Mouse (Mus musculus): ENCODE results near the gene Ugt1a7c.
"Not testable (repeated sequence)": the region's sequence is repeated elsewhere in the genome, so short reads cannot be mapped to it uniquely, and the experiment has no call there.

Ugt1a7c gene

GRCm38 (mm10) chr1:88218591-88218990, 123.7 kb downstream of the Ugt1a7c start:
- in situ Hi-C loops (cut with MboI; ENCODE audit: unreplicated experiment in 2 of 2) = no loop called here

DNA sequence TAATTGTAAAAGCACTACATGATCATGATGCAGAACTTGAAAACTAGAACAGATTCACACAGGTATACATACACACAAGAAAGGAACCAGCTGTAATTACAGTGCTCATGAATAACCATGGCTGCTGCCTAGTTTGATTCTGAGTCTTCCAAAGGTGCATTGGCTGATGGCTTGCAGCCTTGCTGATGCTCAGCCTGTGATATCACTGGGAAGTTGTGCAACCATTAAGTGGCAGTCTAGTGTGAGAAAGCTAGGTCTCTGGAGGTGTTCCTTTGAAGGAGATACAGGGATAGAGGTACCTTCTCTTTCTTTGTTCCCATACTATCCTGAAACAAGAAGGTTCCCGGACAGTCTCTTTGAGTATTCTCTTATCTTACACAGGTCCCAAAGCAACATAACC, 124.2 kb downstream of the Ugt1a7c start:
- in situ Hi-C loops (cut with MboI; ENCODE audit: unreplicated experiment in 2 of 2) = no loop called here

DNA sequence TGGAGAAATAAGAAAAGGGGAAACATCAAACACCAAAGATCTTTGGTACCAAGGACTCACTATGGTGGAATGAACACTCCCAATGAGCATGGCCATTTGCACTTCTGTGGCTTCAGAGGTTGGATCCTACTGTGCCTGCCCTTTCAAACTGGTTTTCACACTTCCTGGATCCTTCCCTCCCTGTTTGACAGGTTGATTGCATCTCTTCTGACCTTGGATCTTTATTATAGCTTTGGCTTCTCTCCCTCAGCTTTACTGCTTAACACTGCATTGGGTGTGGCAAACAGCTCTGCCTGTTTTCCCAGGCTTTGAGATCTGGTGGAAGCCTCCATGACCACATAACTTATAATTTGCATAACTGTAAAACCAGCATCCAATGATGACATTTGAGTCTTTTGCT, 125.5 kb downstream of the Ugt1a7c start:
- in situ Hi-C loops (cut with MboI; ENCODE audit: unreplicated experiment in 2 of 2) = no loop called here

GRCm38 (mm10) chr1:88222216-88222615, 127.4 kb downstream of the Ugt1a7c start:
- in situ Hi-C loops (cut with MboI; ENCODE audit: unreplicated experiment in 2 of 2) = no loop called here

DNA sequence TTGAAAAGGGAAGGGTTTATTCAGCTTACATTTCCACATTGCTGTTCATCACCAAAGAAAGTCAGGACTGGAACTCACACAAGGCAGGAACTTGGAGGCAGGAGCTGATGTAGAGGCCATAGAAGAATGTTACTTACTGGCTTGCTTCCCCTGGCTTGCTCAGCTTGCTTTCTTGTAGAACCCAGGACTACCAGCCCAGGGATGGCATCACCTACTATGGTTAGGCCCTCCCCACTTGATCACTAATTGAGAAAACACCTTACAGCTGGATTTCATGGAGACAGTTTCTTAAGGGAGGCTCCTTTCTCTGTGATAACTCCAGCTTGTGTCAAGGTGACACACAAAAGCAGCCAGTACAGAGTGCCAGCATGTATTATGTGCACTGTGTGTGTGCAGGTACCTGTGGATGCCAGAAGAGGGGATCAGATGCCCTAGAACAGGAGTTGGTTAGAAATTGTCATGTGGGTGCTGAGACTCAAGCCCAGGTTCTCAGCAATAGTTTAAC, 128.2 kb downstream of the Ugt1a7c start:
- in situ Hi-C loops (cut with MboI; ENCODE audit: unreplicated experiment in 2 of 2) = not testable (repeated sequence)

DNA sequence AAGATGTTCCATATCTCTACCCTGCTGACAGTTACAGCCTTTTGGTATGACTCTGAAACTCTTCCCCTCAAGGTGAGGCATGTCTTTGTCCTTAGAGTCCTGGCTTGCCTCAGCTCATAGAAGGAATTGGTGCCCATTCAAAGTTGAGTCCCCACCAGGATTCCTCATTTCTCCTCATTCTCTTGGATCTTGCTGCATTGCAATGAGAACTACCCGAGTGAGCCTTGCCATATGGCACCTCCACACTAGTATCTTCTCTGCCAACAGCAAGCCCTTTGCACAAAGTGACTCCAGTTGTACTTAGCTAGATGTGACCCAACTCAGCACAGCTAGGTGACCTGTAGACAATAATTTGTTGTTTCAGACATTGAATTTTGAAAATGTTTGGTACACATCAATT, 128.7 kb downstream of the Ugt1a7c start:
- in situ Hi-C loops (cut with MboI; ENCODE audit: unreplicated experiment in 2 of 2) = no loop called here

DNA sequence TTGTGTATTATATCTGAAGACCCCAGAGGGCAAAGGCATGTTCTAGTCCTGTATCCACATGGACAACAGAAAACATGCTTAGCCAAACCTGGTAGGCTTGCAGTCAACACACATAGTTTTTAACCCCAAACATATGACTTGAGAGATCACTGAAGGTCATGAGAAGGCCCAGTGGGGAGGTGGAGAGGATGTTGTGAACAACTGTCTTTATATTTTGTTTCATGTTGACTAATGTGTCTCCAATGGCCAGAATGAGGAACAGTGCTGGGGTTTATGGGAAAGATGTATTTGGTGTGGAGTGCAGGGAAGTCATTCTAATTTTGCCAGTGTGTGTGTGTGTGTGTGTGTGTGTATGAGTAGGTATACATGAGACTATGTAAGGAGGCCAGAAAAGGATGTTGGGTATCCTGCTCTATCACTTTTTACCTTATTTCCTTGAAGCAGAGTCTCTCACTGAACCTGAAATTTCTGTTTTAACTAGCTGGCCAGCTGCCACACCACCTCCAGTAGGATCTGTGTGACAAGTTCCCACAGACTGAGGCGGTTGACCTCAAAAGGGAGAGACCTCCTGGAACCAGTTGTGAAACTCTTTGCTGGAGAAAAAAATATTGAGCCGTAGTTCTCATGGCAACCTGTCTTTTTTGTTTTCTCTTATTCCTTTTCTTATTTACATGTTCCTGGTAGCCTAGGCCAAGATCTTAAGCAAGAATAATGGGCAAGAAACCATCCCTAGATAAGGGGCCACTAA, 129.3 kb downstream of the Ugt1a7c start:
- in situ Hi-C loops (cut with MboI; ENCODE audit: unreplicated experiment in 2 of 2) = no loop called here

- in situ Hi-C loops (cut with MboI; ENCODE audit: unreplicated experiment in 2 of 2) = not testable (repeated sequence)
These were observed 130.4 kb downstream of the Ugt1a7c start for GRCm38 (mm10) chr1:88225301-88225700.

DNA sequence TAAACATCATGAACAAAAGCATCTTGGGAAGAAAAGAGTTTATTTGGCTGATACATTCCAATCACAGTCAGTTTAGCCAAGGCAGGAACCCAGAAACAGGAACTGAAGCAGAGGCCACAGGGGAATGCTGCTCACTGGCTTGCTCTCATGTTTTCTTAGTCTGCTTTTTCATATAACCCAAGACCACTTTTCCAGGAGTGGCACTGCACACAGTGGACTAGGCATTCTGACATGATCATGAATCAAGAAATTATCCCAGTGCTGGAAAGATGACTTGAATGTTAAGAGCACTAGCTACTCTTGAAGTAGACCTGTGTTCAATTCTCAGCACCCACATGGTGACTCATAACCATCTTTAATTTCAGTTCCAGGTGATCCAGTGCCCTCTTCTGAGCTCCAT, 130.9 kb downstream of the Ugt1a7c start:
- in situ Hi-C loops (cut with MboI; ENCODE audit: unreplicated experiment in 2 of 2) = no loop called here

GRCm38 (mm10) chr1:88226670-88227379, 132.0 kb downstream of the Ugt1a7c start, which contains the start of gene Mroh2a:
Gene Mroh2a, plus strand, starts transcription at chr1:88226986.
- in situ Hi-C loops (cut with MboI; ENCODE audit: unreplicated experiment in 2 of 2) = no loop called here

DNA sequence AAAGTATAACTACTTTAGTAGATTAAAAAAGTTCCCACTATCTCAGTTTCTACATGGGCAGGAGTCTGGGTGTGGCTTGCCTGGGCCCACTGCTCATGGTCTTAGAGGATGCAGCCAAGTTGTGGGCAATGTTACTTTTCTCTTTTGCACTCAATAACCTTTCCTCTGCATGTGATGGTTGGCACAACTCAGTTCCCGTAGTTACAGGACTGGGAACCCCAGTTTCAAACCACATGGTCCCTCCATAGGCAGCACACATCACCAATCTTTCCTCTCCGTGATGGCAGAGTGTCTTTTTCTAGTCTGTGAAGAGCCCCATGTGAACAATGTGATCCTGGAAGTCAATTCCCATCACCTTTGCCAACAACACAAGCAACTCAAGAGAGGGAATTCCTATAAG, 132.6 kb downstream of the Ugt1a7c start:
- in situ Hi-C loops (cut with MboI; ENCODE audit: unreplicated experiment in 2 of 2) = no loop called here

- in situ Hi-C loops (cut with MboI; ENCODE audit: unreplicated experiment in 2 of 2) = no loop called here
These were observed 133.3 kb downstream of the Ugt1a7c start for GRCm38 (mm10) chr1:88228121-88228520.

- in situ Hi-C loops (cut with MboI; ENCODE audit: unreplicated experiment in 2 of 2) = no loop called here
These were observed 134.7 kb downstream of the Ugt1a7c start for GRCm38 (mm10) chr1:88229566-88229965.

DNA sequence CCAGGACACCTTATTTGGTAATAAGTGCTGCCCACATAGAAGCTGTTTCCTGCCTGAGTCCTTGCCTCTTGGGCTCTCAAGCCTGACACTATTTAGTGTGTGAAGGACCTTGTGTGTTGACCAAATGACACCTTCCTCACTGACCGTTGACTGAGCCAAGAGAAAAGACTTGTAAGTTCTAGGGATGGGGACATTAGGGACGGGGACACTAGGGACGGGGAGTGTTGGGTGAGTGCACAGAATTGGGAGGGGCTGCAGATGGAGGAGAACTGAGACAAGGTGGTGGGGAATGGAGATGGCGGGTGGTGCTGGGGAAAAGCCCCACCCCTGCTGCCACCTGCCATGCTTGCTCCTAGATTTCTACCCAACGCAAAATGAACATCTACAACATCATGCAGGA, 135.1 kb downstream of the Ugt1a7c start:
- in situ Hi-C loops (cut with MboI; ENCODE audit: unreplicated experiment in 2 of 2) = no loop called here

DNA sequence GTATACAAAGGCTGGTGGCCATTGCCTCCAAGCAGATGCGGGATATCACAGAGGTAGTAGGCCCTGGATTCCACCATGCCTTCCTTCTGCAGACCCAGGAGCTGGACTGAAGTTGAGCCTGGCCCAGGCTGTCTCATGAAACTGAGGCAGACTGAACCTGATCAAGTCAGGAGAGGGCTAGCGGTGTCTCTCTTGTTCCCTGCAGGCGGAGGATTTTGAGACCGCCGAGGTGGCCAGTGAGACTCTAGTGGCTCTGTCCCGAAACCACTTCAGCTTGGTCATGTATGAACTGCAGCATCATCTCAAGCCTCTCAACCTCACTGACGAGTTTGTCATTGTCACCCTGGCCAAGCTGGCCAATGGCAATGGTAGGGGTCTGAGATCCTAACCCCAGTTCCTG, 135.6 kb downstream of the Ugt1a7c start:
- in situ Hi-C loops (cut with MboI; ENCODE audit: unreplicated experiment in 2 of 2) = no loop called here

GRCm38 (mm10) chr1:88230981-88231802, 136.3 kb downstream of the Ugt1a7c start:
- in situ Hi-C loops (cut with MboI; ENCODE audit: unreplicated experiment in 2 of 2) = no loop called here

DNA sequence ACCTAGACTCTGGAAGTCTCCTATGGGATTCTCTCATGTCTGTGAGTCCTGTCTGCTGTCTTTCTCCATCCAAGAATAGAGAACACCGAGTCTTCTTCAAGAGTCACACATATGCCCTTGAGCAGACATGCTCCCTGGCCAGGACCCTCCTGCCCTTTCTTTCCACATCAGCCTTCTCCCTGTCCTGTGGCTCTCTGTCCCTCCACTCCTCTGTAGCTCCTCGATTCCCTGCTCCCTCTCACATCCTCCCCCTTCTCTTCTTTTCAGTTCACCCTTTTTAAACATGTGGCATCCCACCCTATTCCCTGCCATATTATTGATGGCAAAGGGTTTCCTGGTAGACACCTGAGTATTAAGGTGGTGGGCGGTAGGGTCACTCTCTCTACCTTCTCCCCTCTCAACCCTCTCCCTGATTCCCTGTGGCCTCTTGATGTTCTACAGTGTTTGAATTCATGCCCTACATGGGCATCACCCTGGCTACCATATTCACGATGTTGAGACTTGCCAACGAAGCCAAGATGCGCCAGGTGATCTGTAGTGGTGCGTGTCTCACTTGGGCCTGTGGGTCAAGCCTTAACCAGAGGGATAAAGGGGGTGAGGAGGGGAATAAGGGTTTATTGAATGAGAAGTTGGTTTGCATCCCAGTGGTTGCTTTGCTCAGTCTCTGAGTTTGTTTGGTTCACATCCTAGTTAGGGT, 137.1 kb downstream of the Ugt1a7c start:
- in situ Hi-C loops (cut with MboI; ENCODE audit: unreplicated experiment in 2 of 2) = no loop called here

DNA sequence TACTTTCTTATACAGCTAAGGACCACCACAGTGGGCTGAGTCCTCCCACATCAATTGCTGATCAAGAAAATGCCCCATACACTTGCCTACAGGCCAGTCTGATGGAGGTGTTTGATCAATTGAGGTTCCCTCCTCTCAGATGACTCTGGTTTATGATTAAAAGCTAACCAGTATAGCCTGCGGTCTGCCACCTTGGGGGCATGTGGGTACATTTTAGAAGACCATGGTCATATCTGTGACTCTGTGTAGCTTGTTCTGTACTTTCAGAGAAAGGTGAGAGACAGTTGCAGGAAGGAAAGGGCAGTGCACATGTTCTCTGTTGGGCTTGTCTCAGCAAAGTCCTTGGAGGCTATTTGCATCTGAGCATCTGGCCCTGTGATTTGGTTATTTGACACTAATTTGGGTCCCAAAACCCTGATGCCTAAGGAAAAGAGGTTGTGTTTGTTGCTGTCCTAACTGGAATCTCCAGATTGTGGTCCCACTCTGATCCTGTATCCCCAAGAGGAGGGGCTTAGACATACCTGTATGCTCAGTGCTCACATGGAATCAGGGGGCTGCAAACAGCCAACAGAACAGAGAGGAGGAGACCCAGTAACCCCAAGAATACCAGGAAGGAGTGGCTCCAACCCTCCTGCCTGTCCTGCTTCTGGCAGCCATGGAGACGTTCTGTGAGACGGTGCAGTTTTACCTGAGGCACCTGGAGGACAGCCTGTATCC, 138.0 kb downstream of the Ugt1a7c start:
- in situ Hi-C loops (cut with MboI; ENCODE audit: unreplicated experiment in 2 of 2) = no loop called here

GRCm38 (mm10) chr1:88233421-88234247, 138.8 kb downstream of the Ugt1a7c start:
- in situ Hi-C loops (cut with MboI; ENCODE audit: unreplicated experiment in 2 of 2) = no loop called here

All from v-Abl transformed pro-B cells (cell line).